1 mouse cellular context compared by ENCODE assay signal in genomic region chr1:34439961-34440630, GRCm38 (mm10).
TF ChIP-seq lines count a peak whose summit lies in the region.

No protein-coding gene starts in this region.

TF ChIP-seq in MEL, 35 proteins besides CTCF, POLR2A, EP300 and RAD21 (continued from another document):
- TF ChIP-seq POLR2AphosphoS5 (IDR thresholded peaks at IDR 0.05; ENCODE audit: borderline replicate concordance, low read depth, low read length) (0 out of 2 replicates have a peak, but pooled peaks have one; percentile 20), SMC3 (IDR thresholded peaks at IDR 0.05; ENCODE audit: low read depth, low read length) (0 out of 2 replicates have a peak, but pooled peaks have one; percentile 8)
